Mouse (Mus musculus) ES-E14 (cell line): ENCODE results near the gene Cadm2. TPM values are rescaled to one million over a fixed set of nuclear protein-coding genes. Genes with fewer than 3 reads are reported as not detected.

Experiments used
- DNase-seq: peaks from one replicate; pipeline ENCODE4 v3.0.0-alpha.2; 2013; ENCODE audit warnings: low read depth, low spot score
- H3K27ac ChIP-seq: 2 replicates; pipeline ENCODE4 v1.5.1; 2012; ENCODE audit warnings: low read depth, mild to moderate bottlenecking, low read length, moderate library complexity, mixed read lengths; ENCODE audit not compliant: poor library complexity, insufficient read depth, severe bottlenecking
- H3K36me3 ChIP-seq: 2 replicates; pipeline ENCODE4 v1.6.1; 2012; ENCODE audit warnings: mild to moderate bottlenecking, low read length, moderate library complexity, mixed read lengths; ENCODE audit not compliant: control insufficient read depth, poor library complexity, insufficient read depth, severe bottlenecking
- H3K4me1 ChIP-seq, 2 experiments: fragments of 150-350 bp in 1 of 2; sonication (generic) in 1 of 2; 2 replicates each; pipeline ENCODE4 v1.6.1; 2012; ENCODE audit warnings: low read length in 2 of 2, mild to moderate bottlenecking in 1 of 2, mixed read lengths in 1 of 2; ENCODE audit not compliant: control insufficient read depth in 2 of 2, insufficient read depth in 2 of 2, poor library complexity in 1 of 2
- H3K4me3 ChIP-seq, 2 experiments: fragments of 150-350 bp in 1 of 2; sonication (generic) in 1 of 2; 2 replicates each; pipeline ENCODE4 v1.5.1; 2012; ENCODE audit warnings: low read length in 2 of 2, low read depth in 1 of 2, mild to moderate bottlenecking in 1 of 2, mixed read lengths in 1 of 2; ENCODE audit not compliant: insufficient read depth in 1 of 2, poor library complexity in 1 of 2, severe bottlenecking in 1 of 2
- H3K9ac ChIP-seq: 2 replicates; pipeline ENCODE4 v1.6.1; 2012; ENCODE audit warnings: low read depth, mild to moderate bottlenecking, low read length, mixed read lengths; ENCODE audit not compliant: poor library complexity, insufficient read depth, severe bottlenecking
- H3K9me3 ChIP-seq: fragments of 150-350 bp; sonication (generic); 2 replicates; pipeline ENCODE4 v1.6.1; 2012; ENCODE audit warnings: low read depth, mild to moderate bottlenecking, low read length; ENCODE audit not compliant: control insufficient read depth, insufficient read depth
- CHD2 ChIP-seq: IDR thresholded peaks from 2 replicates; pipeline ENCODE4 v1.6.1; 2014; ENCODE audit warnings: mild to moderate bottlenecking, low read depth, low read length, inconsistent platforms
- HCFC1 ChIP-seq: IDR thresholded peaks from 2 replicates; pipeline ENCODE4 v1.6.1; 2012; ENCODE audit warnings: low read length, inconsistent platforms, borderline replicate concordance; ENCODE audit not compliant: insufficient read depth
- MAFK ChIP-seq: IDR thresholded peaks from 2 replicates; pipeline ENCODE4 v1.6.1; 2014; ENCODE audit warnings: mild to moderate bottlenecking, low read depth, low read length, inconsistent platforms; ENCODE audit not compliant: insufficient read depth
- ZC3H11A ChIP-seq: IDR thresholded peaks from 2 replicates; pipeline ENCODE4 v1.6.1; 2012; ENCODE audit warnings: low read depth, mild to moderate bottlenecking, inconsistent platforms, low read length, borderline replicate concordance
- ZNF384 ChIP-seq: IDR thresholded peaks from 2 replicates; pipeline ENCODE4 v1.6.1; 2012; ENCODE audit warnings: low read depth, low read length, inconsistent platforms
- in situ Hi-C, 2 experiments: fragments of 600-800 bp; cut with MboI; formaldehyde crosslinking; loops; one replicate each; pipeline ENCODE4 v1.15.1; 2025; ENCODE audit warnings: low sequenced_read_pairs in 2 of 2, inconsistent platforms in 1 of 2; ENCODE audit not compliant: unreplicated experiment in 2 of 2
- total RNA-seq: library from RNA; depleted of rRNA; stranded (reverse); fragments of 300-350 nt; gene quantifications from 2 replicates; pipeline ENCODE4 v1.2.3, GENCODE M21; 2012

Gene Cadm2
- total RNA-seq, 1 experiment: 0.09 TPM

- H3K27ac ChIP-seq: no peak overlapping the region
- TF ChIP-seq ZNF384 (no peak), MAFK (no peak), HCFC1 (no peak), CHD2 (no peak), ZC3H11A (no peak)
- no peaks in the 10 kb centered on the region for H3K36me3 ChIP-seq
- no peak overlapping the region for H3K9ac ChIP-seq
- H3K9me3 ChIP-seq: no peaks in the 10 kb centered on the region
- in situ Hi-C loops: no loop called here
- H3K4me1 ChIP-seq: no peaks in the 10 kb centered on the region
- DNase-seq: no peak
- H3K4me3 ChIP-seq: no peak overlapping the region
Measured at GRCm38 (mm10) chr16:67526992-67527391, 93.7 kb downstream of the Cadm2 start.

- Histone ChIP-seq H3K4me1 (no peaks in the 10 kb centered on the region), H3K36me3 (no peaks in the 10 kb centered on the region), H3K9ac (no peak overlapping the region), H3K9me3 (no peaks in the 10 kb centered on the region), H3K27ac (no peak overlapping the region), H3K4me3 (no peak overlapping the region)
- DNase-seq: no peak
- no peak for TF ChIP-seq ZC3H11A
- no peak for TF ChIP-seq CHD2
- TF ChIP-seq HCFC1: no peak
- TF ChIP-seq MAFK: no peak
- TF ChIP-seq ZNF384: no peak
- in situ Hi-C loops: no loop called here
Measured at GRCm38 (mm10) chr16:67524878-67525277, 95.8 kb downstream of the Cadm2 start.

GRCm38 (mm10) chr16:67518311-67518710, 102.4 kb downstream of the Cadm2 start:
- Histone ChIP-seq H3K9me3 (no peaks in the 10 kb centered on the region), H3K4me3 (no peak overlapping the region)
- in situ Hi-C loops: no loop called here

GRCm38 (mm10) chr16:67515549-67515948, 105.2 kb downstream of the Cadm2 start:
- Histone ChIP-seq H3K36me3 (no peaks in the 10 kb centered on the region), H3K9me3 (no peaks in the 10 kb centered on the region), H3K4me3 (no peak overlapping the region), H3K9ac (no peak overlapping the region), H3K27ac (no peak overlapping the region), H3K4me1 (no peaks in the 10 kb centered on the region)
- in situ Hi-C loops: no loop called here
- no peak for TF ChIP-seq CHD2
- TF ChIP-seq ZNF384: no peak
- no peak for TF ChIP-seq ZC3H11A
- no peak for TF ChIP-seq HCFC1
- no peak for TF ChIP-seq MAFK
- no peak for DNase-seq

More at GRCm38 (mm10) chr16:67518311-67518710, 102.4 kb downstream of the Cadm2 start:
- Histone ChIP-seq H3K27ac (no peak overlapping the region), H3K36me3 (no peaks in the 10 kb centered on the region), H3K4me1 (no peaks in the 10 kb centered on the region), H3K9ac (no peak overlapping the region)
- DNase-seq: no peak
- TF ChIP-seq CHD2: no peak
- no peak for TF ChIP-seq ZC3H11A
- TF ChIP-seq HCFC1: no peak
- no peak for TF ChIP-seq MAFK
- no peak for TF ChIP-seq ZNF384

- no peaks in the 10 kb centered on the region for H3K36me3 ChIP-seq
- TF ChIP-seq MAFK: no peak
- no peak for TF ChIP-seq ZNF384
- no peak for TF ChIP-seq HCFC1
- no peak for TF ChIP-seq ZC3H11A
- no peak for TF ChIP-seq CHD2
Measured at GRCm38 (mm10) chr16:67509079-67509478, 111.6 kb downstream of the Cadm2 start.

More at GRCm38 (mm10) chr16:67509079-67509478, 111.6 kb downstream of the Cadm2 start:
- DNase-seq: no peak
- H3K27ac ChIP-seq: no peak overlapping the region
- no peaks in the 10 kb centered on the region for H3K4me1 ChIP-seq
- no peaks in the 10 kb centered on the region for H3K9me3 ChIP-seq
- in situ Hi-C loops: no loop called here
- no peak overlapping the region for H3K4me3 ChIP-seq
- H3K9ac ChIP-seq: no peak overlapping the region
